ENCODE assay signal across 8 mouse cellular contexts in the genomic region with DNA sequence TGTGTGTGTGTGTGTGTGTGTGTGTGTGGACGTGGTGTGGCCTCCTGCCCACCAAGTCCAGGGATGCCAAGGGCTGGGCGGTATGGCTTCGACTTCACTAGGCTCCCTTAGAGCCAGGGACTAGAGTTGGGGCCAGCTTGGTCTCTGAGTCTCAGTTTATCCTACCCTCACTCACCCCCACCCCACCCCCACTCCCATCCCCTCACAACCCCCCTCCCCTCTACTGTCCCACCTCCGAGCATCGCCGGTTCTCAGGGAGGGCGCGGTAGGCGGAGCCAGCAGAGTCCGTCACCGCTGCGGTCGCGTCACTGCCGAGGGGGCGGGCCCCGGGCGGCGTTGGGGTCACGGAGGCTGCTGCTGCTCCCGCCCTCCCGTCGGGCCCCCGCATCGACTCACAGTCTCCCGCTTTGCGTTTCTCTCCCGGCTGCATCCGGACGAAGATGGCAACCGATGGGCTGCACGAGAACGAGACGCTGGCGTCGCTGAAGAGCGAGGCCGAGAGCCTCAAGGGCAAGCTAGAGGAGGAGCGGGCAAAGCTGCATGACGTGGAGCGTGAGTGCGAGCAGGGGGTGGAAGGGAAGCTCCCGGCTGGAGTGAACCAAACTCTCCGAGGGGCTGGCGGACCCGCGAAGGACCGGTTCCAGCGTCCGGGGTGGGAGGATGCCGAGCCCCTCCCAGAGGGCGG. TPM values are rescaled to one million over a fixed set of nuclear protein-coding genes. Genes with fewer than 3 reads are reported as not detected.
A peak's percentile ranks its signal among the peaks of the same experiment; 100 is the strongest.
DNase-seq lines count a peak whose midpoint lies in the region; ATAC-seq and TF ChIP-seq lines count a peak whose summit lies in the region.

No protein-coding gene starts in this region.

- under 1% methylated on average over 52 of the region's 52 CpGs for WGBS in forebrain, embryonic 11.5 days
- WGBS in heart, embryonic 16.5 days = under 1% methylated on average over 52 of the region's 52 CpGs
- under 1% methylated on average over 47 of the region's 52 CpGs for WGBS in liver, postnatal 0 days (ENCODE audit: insufficient replicate concordance)
- WGBS in neural tube, embryonic 14.5 days = 0% methylated on average over 51 of the region's 52 CpGs

- H3K9ac ChIP-seq in forebrain, embryonic 11.5 days (ENCODE audit: low read length) = peak overlapping the region; percentile 76
- H3K9ac ChIP-seq in heart, embryonic 16.5 days (ENCODE audit: low read length) = peak overlapping the region; percentile 87
- peak overlapping the region; percentile 62 for H3K9ac ChIP-seq in liver, postnatal 0 days (replicated peaks)
- peak overlapping the region; percentile 61 for H3K9ac ChIP-seq in neural tube, embryonic 14.5 days (replicated peaks; ENCODE audit: low read depth, low read length)

- no peaks in the 10 kb centered on the region for H3K27me3 ChIP-seq in forebrain, embryonic 11.5 days (ENCODE audit: control insufficient read depth, insufficient read depth, low read length)
- H3K27me3 ChIP-seq in heart, embryonic 16.5 days (ENCODE audit: control insufficient read depth, insufficient read depth, low read length) = no peaks in the 10 kb centered on the region
- H3K27me3 ChIP-seq in liver, postnatal 0 days (ENCODE audit: insufficient read depth, low read length) = 0 out of 2 replicates have a peak, but pooled peaks cover 3% of the 10 kb centered on the region
- no peaks in the 10 kb centered on the region for H3K27me3 ChIP-seq in neural tube, embryonic 14.5 days (ENCODE audit: control insufficient read depth, insufficient read depth, low read length)

- no peak for TF ChIP-seq EP300 in liver, postnatal 0 days (IDR thresholded peaks at IDR 0.05; ENCODE audit: low read depth)

- ATAC-seq in forebrain, embryonic 11.5 days (replicated peaks; ENCODE audit: low FRiP score) = peak; percentile 87
- peak; percentile 88 for ATAC-seq in heart, embryonic 16.5 days (replicated peaks; ENCODE audit: extremely low read depth, insufficient read depth, low FRiP score)
- peak; percentile 72 for ATAC-seq in liver, postnatal 0 days
- peak; percentile 88 for ATAC-seq in neural tube, embryonic 14.5 days (ENCODE audit: low read depth)

- TF ChIP-seq CTCF in brain, embryonic 14.5 days (IDR thresholded peaks at IDR 0.05; ENCODE audit: borderline replicate concordance, extremely low read depth, insufficient read depth, insufficient read length) = peak; percentile 29; the same call in 1 of the 2 replicates
- TF ChIP-seq CTCF in liver, postnatal 0 days (IDR thresholded peaks at IDR 0.05; ENCODE audit: low read depth) = no peak

- no peaks in the 10 kb centered on the region for H3K9me3 ChIP-seq in forebrain, embryonic 11.5 days (ENCODE audit: control insufficient read depth, low read length)
- no peaks in the 10 kb centered on the region for H3K9me3 ChIP-seq in heart, embryonic 16.5 days (replicated peaks; ENCODE audit: control insufficient read depth, low read length)
- no peaks in the 10 kb centered on the region for H3K9me3 ChIP-seq in liver, postnatal 0 days (ENCODE audit: low read length)
- H3K9me3 ChIP-seq in neural tube, embryonic 14.5 days (ENCODE audit: control insufficient read depth, low read length) = no peaks in the 10 kb centered on the region

- peak overlapping the region; percentile 71 for H3K4me3 ChIP-seq in forebrain, embryonic 11.5 days (ENCODE audit: low read depth, low read length)
- peak overlapping the region; percentile 88 for H3K4me3 ChIP-seq in heart, embryonic 16.5 days (ENCODE audit: low read length)
- peak overlapping the region; percentile 61 for H3K4me3 ChIP-seq in liver, postnatal 0 days (ENCODE audit: low read depth, low read length)
- peak overlapping the region; percentile 48 for H3K4me3 ChIP-seq in neural tube, embryonic 14.5 days (ENCODE audit: low read depth, low read length)

- peak overlapping the region; percentile 41; the same call in 1 of the 2 replicates for H3K27ac ChIP-seq in forebrain, embryonic 11.5 days (ENCODE audit: low read depth, low read length)
- peak overlapping the region; percentile 87 for H3K27ac ChIP-seq in heart, embryonic 16.5 days (ENCODE audit: low read length)
- no peak overlapping the region for H3K27ac ChIP-seq in liver, postnatal 0 days (ENCODE audit: low read depth)
- H3K27ac ChIP-seq in neural tube, embryonic 14.5 days (ENCODE audit: low read depth, low read length) = peak overlapping the region; percentile 91

- no peaks in the 10 kb centered on the region; the same call in 1 of the 2 replicates for H3K4me1 ChIP-seq in forebrain, embryonic 11.5 days (replicated peaks; ENCODE audit: control insufficient read depth, insufficient read depth, low read length)
- H3K4me1 ChIP-seq in heart, embryonic 16.5 days (ENCODE audit: control insufficient read depth, insufficient read depth, low read length) = peaks cover 14% of the 10 kb centered on the region
- H3K4me1 ChIP-seq in liver, postnatal 0 days (ENCODE audit: insufficient read depth) = peaks cover 7% of the 10 kb centered on the region; the same call in 1 of the 2 replicates
- H3K4me1 ChIP-seq in neural tube, embryonic 14.5 days (ENCODE audit: control insufficient read depth, insufficient read depth, low read length) = peaks cover 15% of the 10 kb centered on the region; the same call in 1 of the 2 replicates

- peak; percentile 90 for DNase-seq in CD4-positive, CD25-positive, alpha-beta regulatory T cell, adult 2 months (ENCODE audit: low read depth, low spot score)
- peak; percentile 87 for DNase-seq in brain, embryonic 14.5 days (ENCODE audit: low read depth)
- peak; percentile 92 for DNase-seq in forebrain, embryonic 11.5 days (ENCODE audit: low spot score)
- peak; percentile 64 to 91 for DNase-seq in kidney, postnatal 36 days
- peak; percentile 74 for DNase-seq in liver, postnatal 0 days
- peak; percentile 79 for DNase-seq in testis, postnatal 14 days (ENCODE audit: low spot score)

- TF ChIP-seq POLR2A in brain, embryonic 14.5 days (IDR thresholded peaks at IDR 0.05; ENCODE audit: borderline replicate concordance, extremely low read depth, insufficient read depth, insufficient read length, poor library complexity, severe bottlenecking) = peak; percentile 75

- peak overlapping the region; percentile 84 for H3K4me2 ChIP-seq in forebrain, embryonic 11.5 days (ENCODE audit: low read depth, low read length, severe bottlenecking)
- peak overlapping the region; percentile 88 for H3K4me2 ChIP-seq in heart, embryonic 16.5 days (ENCODE audit: low read depth, low read length)
- H3K4me2 ChIP-seq in liver, postnatal 0 days (ENCODE audit: low read depth, low read length) = peak overlapping the region; percentile 88
- peak overlapping the region; percentile 82 for H3K4me2 ChIP-seq in neural tube, embryonic 14.5 days (ENCODE audit: low read depth, low read length)

- H3K36me3 ChIP-seq in forebrain, embryonic 11.5 days (ENCODE audit: control insufficient read depth, insufficient read depth, low read length) = no peaks in the 10 kb centered on the region
- H3K36me3 ChIP-seq in heart, embryonic 16.5 days (ENCODE audit: control insufficient read depth, insufficient read depth) = no peaks in the 10 kb centered on the region
- H3K36me3 ChIP-seq in liver, postnatal 0 days (replicated peaks; ENCODE audit: insufficient read depth, low read length) = no peaks in the 10 kb centered on the region
- no peaks in the 10 kb centered on the region for H3K36me3 ChIP-seq in neural tube, embryonic 14.5 days (ENCODE audit: control insufficient read depth, insufficient read depth, low read length)

RNA-seq across cellular contexts. Expression of a gene that starts 7.9 kb away (rescaled TPM):
- 45.5 and 53.1 TPM in 2 replicates for polyA plus RNA-seq in brain, embryonic 14.5 days (2012; rRNA removed)
- polyA plus RNA-seq in forebrain, embryonic 11.5 days (2014; fragmentation: Nextera tagmentation; extraction: Ambion mirVana) = 31.1 and 34.1 TPM in 2 replicates
- polyA plus RNA-seq in heart, embryonic 16.5 days (2015; fragmentation: Nextera tagmentation; extraction: Ambion mirVana) = 62.6 and 66.9 TPM in 2 replicates
- polyA plus RNA-seq in liver, postnatal 0 days (2015; fragmentation: Nextera tagmentation; extraction: Ambion mirVana) = 1.8 and 2.4 TPM in 2 replicates
- 103 and 113 TPM in 2 replicates for polyA plus RNA-seq in neural tube, embryonic 14.5 days (2014; fragmentation: Nextera tagmentation; extraction: Ambion mirVana)

RNA-seq across cellular contexts. Expression of a gene that starts 33.6 kb away (rescaled TPM):
- polyA plus RNA-seq in brain, embryonic 14.5 days (2012; rRNA removed) = 0.05 and 0.08 TPM in 2 replicates
- polyA plus RNA-seq in forebrain, embryonic 11.5 days (2014; fragmentation: Nextera tagmentation; extraction: Ambion mirVana) = not detected in 2 replicates
- polyA plus RNA-seq in heart, embryonic 16.5 days (2015; fragmentation: Nextera tagmentation; extraction: Ambion mirVana) = not detected in 2 replicates
- not detected in 2 replicates for polyA plus RNA-seq in liver, postnatal 0 days (2015; fragmentation: Nextera tagmentation; extraction: Ambion mirVana)
- not detected in 2 replicates for polyA plus RNA-seq in neural tube, embryonic 14.5 days (2014; fragmentation: Nextera tagmentation; extraction: Ambion mirVana)
